Mouse (Mus musculus) cerebellum, postnatal 10 days (tissue): Measurements from ENCODE around the gene Crybb1.

Experiments used
- DNase-seq, 2 experiments: peaks; one replicate each; pipeline ENCODE4 v3.0.0; 2021; ENCODE audit warnings: mixed read lengths in 2 of 2

Gene Crybb1

GRCm38 (mm10) chr5:112287652-112288051 is 32.0 kb downstream of the Crybb1 start:
- DNase-seq = peak in 1 of 2 experiments; percentile 6

DNA sequence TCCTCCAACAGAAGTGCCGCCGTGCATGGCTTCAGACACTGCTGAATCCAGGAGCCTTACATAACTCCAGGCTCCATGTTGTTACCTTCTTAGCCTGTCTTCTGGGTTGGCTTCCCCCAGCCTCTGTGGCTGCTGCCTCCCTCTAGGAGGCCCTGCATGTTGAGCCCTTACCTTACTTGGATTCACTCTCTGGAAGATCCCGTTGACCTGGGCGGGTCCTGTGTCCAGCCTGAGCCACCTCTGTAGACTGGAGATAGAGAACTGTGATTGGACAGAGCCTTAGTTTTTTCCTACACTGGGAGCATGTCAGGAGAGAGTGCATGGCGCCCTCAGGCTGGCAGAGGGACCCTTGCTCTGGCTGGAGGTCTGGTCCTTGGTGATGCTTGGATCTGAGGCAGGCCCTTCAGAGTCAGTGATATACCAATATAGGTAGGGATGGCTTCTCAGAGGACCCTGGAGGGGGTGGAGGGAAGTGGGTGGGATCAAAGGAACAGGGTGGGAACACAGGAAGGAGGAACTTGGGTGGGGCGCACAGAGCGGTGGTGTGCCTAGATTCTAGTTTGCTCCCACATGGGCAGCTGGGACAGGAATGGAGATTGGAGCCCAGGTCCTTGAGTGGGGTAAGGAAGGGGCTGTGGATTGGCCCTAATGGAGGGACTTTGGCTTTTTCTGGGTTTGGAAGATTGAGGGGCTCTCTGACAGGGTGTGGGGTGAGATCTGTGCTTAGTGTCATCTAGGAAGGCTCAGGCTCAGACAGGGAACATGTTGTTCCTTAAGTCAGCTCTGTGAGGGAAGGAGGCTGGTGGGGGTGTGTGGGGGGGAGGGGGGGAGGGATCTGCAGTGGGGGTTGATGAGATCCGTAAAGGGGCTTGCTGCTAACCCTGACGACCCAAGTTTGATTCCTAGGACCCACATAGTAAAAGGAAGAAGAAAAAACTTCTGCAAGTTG is 32.9 kb downstream of the Crybb1 start:
- peak in 1 of 2 experiments; percentile 5 for DNase-seq

- peak; percentile 85 to 86 for DNase-seq
Measured at GRCm38 (mm10) chr5:112289236-112289635, 33.6 kb downstream of the Crybb1 start.

DNA sequence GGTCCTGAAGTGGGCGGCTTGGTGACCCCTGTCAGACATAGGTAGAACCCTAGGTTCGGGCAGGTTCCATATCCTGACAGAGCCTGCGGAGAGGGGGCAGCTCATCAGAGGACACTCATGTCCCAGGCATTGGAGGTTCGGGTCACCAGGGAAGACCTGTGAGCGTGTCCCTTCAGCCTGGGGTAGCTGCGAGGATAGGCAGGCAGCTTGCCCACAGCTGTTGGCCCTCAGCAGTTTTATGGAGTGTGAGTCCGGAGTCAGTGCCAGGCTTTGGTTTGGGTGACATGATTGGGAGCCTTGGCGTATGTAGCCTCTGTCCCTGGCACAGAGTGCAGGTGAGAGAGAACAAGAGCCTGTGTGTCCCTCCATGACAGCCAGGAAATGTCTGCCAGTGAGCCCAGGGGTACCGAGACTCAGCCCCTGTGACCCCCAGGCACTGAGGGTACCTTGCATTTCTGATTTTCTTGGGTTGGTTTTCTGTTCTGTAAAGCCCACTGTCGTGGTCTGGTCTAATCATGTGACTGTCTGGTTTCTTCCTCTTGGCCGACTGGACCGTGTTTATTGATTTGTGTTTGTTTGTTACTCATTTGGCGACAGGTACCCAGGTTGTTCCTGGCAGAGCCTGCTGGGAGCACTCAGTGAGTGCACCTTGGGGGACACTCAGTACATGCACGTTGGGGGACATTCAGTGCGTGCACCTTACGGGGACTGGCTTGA is 34.4 kb downstream of the Crybb1 start:
- peak; percentile 79 to 82 for DNase-seq

DNA sequence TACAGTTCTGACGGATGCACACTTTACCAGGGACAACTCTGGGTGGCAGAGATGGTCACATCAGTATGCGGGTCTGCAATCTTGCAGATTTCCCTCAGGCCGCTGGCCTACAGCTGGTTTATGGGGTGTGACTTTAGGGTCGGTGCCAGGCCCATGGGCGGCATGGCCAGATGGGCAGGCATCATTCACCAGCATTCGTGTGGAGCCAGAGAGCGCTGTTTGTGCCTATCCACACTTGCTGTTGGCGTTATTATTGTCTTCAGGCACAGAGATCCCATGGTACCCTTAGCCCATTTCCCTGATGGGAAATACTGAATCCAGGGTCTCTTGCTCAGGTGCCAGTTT is 34.9 kb downstream of the Crybb1 start:
- DNase-seq = peak; percentile 62 to 67

DNA sequence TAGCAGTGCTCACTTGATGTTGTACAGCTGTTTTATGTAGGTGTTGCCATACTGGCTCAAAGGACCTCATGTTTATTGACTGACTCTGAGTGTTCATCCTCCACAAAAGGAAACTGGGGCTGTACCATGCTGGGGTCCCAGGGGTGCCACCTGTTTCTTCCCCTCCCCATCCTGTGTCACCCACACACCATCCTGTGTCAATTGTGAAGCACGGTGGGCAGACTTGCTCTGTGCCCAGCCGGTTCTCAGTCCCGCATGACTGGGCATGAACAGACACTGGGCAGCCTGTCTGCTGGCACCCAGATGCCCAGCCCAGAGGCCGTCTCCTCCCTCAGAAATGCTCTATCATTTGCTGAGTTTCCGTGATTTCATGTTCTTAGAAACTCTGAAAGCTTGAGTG is 36.3 kb downstream of the Crybb1 start:
- DNase-seq = peak; percentile 53 to 66

- DNase-seq = no peak
Measured at GRCm38 (mm10) chr5:112292343-112292980, 36.8 kb downstream of the Crybb1 start.

DNA sequence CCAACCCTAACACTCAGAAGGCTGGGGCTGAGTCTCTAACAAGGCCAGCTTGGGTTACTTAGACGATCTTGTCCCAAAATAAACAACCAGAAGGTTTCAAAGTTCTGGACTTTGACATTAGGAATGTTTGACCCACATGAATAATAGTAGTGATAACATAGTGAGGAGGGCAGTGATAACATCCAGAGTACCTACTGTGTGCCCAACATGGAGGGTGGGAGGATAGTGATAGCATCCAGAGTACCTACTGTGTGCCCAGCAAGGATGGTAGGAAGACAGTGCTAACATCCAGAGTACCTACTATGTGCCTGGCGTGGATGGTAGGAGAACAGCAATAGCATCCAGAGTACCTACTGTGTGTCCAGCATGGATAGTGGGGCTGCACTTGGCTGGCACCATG is 38.2 kb downstream of the Crybb1 start:
- DNase-seq = no peak

GRCm38 (mm10) chr5:112294696-112295095 is 39.1 kb downstream of the Crybb1 start:
- no peak for DNase-seq

GRCm38 (mm10) chr5:112295162-112295561 is 39.5 kb downstream of the Crybb1 start:
- DNase-seq = no peak

GRCm38 (mm10) chr5:112295564-112295963 is 39.9 kb downstream of the Crybb1 start:
- no peak for DNase-seq

DNA sequence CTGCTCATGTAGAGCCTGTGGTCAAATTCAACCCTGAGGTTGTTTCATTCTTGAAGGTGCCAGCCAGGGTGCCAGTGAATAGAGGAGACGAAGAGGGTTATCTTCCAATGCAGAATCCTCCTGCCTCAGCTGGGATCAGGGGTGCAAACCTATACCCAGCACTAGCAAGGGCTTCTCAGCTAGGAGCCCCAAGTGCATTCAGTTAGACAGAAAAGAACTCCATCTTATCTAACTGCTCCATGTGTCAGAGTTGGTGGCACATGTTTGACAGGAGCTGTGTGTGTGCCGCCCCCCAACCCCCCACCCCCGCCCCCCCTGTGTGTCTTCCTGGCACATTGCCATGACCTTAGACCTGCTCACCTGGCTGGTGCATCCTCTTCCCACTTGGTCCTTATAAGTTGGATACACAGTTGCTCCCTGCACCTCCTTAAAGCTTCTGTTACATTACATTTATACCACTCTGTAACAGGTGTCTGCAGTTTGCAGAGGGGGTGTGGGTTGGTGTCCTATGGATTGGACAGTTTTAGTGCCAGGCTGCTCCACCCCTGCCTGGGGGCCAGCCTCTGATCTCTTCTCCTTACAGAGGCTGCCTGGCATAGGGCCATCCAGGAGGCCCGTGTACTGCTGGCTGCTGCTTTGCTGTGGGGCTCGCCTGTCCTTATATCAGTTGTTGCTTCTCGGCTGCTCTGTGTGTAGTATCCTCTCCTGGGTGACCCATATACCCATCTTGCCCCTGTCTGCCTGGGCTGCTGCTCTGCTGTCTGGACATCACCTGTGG is 41.0 kb downstream of the Crybb1 start:
- DNase-seq = peak in 1 of 2 experiments; percentile 44

DNA sequence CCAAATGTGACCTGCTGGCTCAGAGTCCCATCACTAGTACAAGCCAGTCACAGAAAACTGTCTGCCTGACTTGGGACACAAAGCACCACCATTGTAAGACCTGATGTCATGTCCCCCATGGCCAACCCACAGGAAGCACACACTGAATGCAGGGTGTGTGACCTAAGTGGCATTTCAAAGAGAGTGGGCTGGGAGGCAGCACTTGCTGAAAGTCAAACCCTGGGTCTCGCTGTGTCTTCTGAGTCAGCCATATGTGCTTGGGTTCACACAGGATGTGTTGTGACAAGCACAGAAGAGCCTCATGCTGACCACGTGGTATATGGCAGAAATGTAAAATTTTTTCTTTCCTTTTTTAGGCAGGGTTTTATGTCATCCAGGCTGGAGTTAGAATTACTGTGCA is 41.6 kb downstream of the Crybb1 start:
- DNase-seq = no peak

DNA sequence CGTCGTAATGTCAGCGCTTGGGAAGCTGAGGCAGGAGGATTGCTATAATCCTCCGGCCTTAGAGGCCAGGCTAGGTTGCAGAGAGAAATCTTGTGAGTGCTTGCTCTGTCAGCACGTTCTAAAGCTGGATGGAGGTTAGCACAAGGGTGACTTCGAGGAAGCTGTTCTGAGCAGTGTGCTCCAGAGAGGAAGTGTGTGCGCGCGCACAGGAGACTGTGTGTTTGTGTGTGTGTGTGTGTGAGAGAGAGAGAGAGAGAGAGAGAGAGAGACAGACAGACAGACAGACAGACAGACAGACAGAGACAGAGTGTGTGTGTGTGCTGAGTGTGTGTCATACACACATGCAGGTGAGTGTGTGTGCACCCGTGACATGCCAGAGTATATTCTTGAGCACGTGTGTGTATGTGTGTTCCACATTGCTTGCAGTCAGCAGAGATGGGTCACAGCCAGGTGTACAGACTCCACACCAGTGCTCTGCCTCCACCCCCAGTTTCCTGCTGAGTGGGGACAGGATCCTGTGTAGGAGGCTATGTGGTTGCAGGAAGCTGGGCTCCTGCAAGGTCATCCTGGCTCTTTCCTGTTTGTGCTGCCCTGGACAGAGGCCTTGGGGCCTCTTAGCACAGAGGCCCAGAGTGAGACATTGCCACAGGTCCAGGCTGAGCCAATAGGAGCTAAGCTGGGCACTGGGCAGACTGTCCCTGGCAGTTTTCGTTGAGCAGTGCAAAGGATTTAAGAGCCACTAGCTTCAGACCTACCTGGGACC is 42.8 kb downstream of the Crybb1 start:
- DNase-seq = no peak

- no peak for DNase-seq
Measured at GRCm38 (mm10) chr5:112299399-112299798, 43.8 kb downstream of the Crybb1 start.

GRCm38 (mm10) chr5:112300112-112300511 is 44.5 kb downstream of the Crybb1 start:
- no peak for DNase-seq

GRCm38 (mm10) chr5:112300721-112301308 is 45.2 kb downstream of the Crybb1 start:
- no peak for DNase-seq

DNA sequence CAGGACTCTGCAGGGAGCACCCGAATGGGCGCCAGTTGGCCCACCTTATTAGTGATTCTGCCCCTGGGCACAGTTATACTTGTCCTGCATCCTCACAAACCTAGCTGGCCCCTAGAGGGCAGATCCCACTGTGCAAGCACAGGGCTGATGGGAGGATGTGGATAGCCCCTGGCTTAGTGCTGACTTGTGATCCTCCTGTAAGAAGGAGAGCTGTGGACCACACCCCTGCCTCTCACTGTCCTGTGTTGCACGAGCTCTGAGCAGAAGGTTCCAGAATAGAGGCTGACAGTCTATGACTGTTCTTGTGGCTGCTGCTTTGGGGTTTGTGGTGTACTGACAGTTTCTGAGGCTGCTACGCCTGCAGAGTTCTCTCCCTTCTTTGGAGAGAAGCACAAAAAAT is 46.1 kb downstream of the Crybb1 start:
- no peak for DNase-seq

- DNase-seq = no peak
Measured at GRCm38 (mm10) chr5:112302310-112302709, 46.7 kb downstream of the Crybb1 start.

GRCm38 (mm10) chr5:112305842-112306241 is 50.2 kb downstream of the Crybb1 start:
- DNase-seq = no peak

DNA sequence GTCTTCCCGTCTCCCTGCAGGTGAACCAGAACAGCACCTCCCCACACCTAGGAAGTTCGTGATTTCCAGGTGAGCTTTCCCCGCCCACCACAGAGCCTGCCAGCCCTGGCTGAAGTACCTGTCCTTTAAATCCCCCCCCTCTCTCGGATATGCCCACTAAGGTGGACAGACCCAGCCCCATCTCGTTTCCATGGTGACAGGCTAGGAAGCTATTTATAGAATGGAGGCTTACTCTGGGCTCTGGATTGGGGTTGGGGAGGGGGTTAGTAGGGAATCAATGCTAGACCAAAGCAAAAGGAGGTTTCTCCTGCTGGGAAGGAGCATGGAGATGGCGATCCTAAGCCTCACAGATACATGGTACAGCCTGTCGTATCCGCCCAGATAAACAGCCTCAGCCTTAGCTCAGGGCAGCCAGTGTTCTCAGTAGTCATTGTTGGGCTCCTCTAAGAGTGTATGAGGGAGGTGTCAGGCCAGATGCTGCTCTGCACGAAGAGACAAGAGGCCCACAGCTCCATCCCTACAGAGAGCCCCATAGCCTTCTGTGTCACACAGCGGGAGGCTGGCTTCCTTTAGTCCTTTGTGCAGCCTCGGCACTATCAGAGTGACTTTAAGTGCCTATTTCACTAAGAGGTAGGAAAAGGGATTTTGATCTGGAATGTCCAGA is 57.7 kb downstream of the Crybb1 start:
- DNase-seq = no peak
